Mouse (Mus musculus) thymus, postnatal 0 days (tissue): ENCODE results near the gene Gm21518. TPM values are rescaled to one million over a fixed set of nuclear protein-coding genes. Genes with fewer than 3 reads are reported as not detected.
"Not testable (repeated sequence)": the region's sequence is repeated elsewhere in the genome, so short reads cannot be mapped to it uniquely, and the experiment has no call there.

Experiments used
- DNase-seq: peaks from one replicate; pipeline ENCODE4 v3.0.0-alpha.2; 2015; ENCODE audit warnings: low spot score
- polyA plus RNA-seq: library from polyadenylated mRNA; unstranded; fragments of >200 nt; fragmentation: Nextera tagmentation; extraction: Ambion mirVana; gene quantifications from 2 replicates; pipeline ENCODE4 v1.2.1, GENCODE M21; 2015

Gm21518 gene
- not detected in 2 replicates for polyA plus RNA-seq

GRCm38 (mm10) chrY:62190566-62190965, at the start of gene Gm21518:
Gene Gm21518, plus strand, starts transcription at chrY:62190866.
- not testable (repeated sequence) for DNase-seq
